Mouse (Mus musculus) liver, embryonic 14.5 days (tissue): Measurements from ENCODE around the gene Trpm5. TPM values are rescaled to one million over a fixed set of nuclear protein-coding genes. Genes with fewer than 3 reads are reported as not detected.

Source experiments
- ATAC-seq: fragments of 200-750 bp; cut with Nextera tagmentation; 2 replicates; pipeline ENCODE4 v1.8.0; 2017; ENCODE audit warnings: moderate number of reproducible peaks, mild to moderate bottlenecking, moderate library complexity; ENCODE audit not compliant: insufficient read depth
- DNase-seq, 3 experiments: peaks; one replicate each; pipeline ENCODE4 v3.0.0-alpha.2; 2012 to 2013; ENCODE audit warnings: low read depth in 3 of 3, low spot score in 3 of 3
- H3K27ac ChIP-seq: fragments of 300-500 bp; sonication (generic); 2 replicates; pipeline ENCODE4 v1.5.1; 2014; ENCODE audit warnings: moderate library complexity, mild to moderate bottlenecking, control low read depth, inconsistent platforms
- H3K27me3 ChIP-seq: fragments of 300-500 bp; sonication (generic); 2 replicates; pipeline ENCODE4 v1.6.1; 2014; ENCODE audit warnings: mild to moderate bottlenecking, low read length, moderate library complexity; ENCODE audit not compliant: control insufficient read depth, insufficient read depth
- H3K36me3 ChIP-seq: fragments of 300-500 bp; sonication (generic); replicated peaks from 2 replicates; pipeline ENCODE4 v1.6.1; 2014; ENCODE audit warnings: low read depth; ENCODE audit not compliant: control insufficient read depth, insufficient read depth
- H3K4me1 ChIP-seq, 2 experiments: fragments of 200-500 bp in 1 of 2; fragments of 300-500 bp in 1 of 2; sonication (generic) in 1 of 2; replicated peaks; 2 replicates each; pipeline ENCODE4 v1.6.1; 2012 to 2014; ENCODE audit warnings: antibody characterized with exemption in 1 of 2, inconsistent platforms in 1 of 2, low read length in 1 of 2; ENCODE audit not compliant: control insufficient read depth in 2 of 2, insufficient read depth in 2 of 2
- H3K4me2 ChIP-seq: fragments of 300-500 bp; sonication (generic); 2 replicates; pipeline ENCODE4 v1.6.1; 2014; ENCODE audit warnings: low read depth, mild to moderate bottlenecking, control low read depth, moderate library complexity
- H3K4me3 ChIP-seq, 2 experiments: fragments of 200-500 bp in 1 of 2; fragments of 300-500 bp in 1 of 2; sonication (generic) in 1 of 2; 2 replicates each; pipeline ENCODE4 v1.5.1; 2012 to 2014; ENCODE audit warnings: low read depth in 2 of 2, low read length in 2 of 2, mild to moderate bottlenecking in 2 of 2, control low read depth in 1 of 2, inconsistent platforms in 1 of 2, moderate library complexity in 1 of 2; ENCODE audit not compliant: insufficient read depth in 1 of 2
- H3K9ac ChIP-seq: fragments of 300-500 bp; sonication (generic); replicated peaks from 2 replicates; pipeline ENCODE4 v1.6.1; 2014; ENCODE audit warnings: mild to moderate bottlenecking, control low read depth, moderate library complexity
- H3K9me3 ChIP-seq: fragments of 300-500 bp; sonication (generic); 2 replicates; pipeline ENCODE4 v1.6.1; 2016; ENCODE audit warnings: low read length, mixed read lengths; ENCODE audit not compliant: control insufficient read depth
- CTCF ChIP-seq: IDR thresholded peaks from 2 replicates; pipeline ENCODE4 v1.5.1; 2016; ENCODE audit warnings: antibody characterized with exemption, low read depth, control low read depth
- EP300 ChIP-seq: IDR thresholded peaks from 2 replicates; pipeline ENCODE4 v1.6.1; 2016; ENCODE audit warnings: antibody characterized with exemption, low read depth
- WGBS: fragments of 180-500 bp; shearing (Covaris S2); extraction: QIAGEN DNeasy Blood & Tissue Kit; methylation state at CpG from one replicate; pipeline ENCODE4 v1.1.7; 2014; ENCODE audit not compliant: insufficient replicate concordance; 5-methylcytosine and 5-hydroxymethylcytosine counted together
- polyA plus RNA-seq, 2 experiments: library from polyadenylated mRNA; depleted of rRNA in 1 of 2; stranded (reverse) in 1 of 2; unstranded in 1 of 2; fragments of >200 nt; fragmentation: Nextera tagmentation in 1 of 2; extraction: Ambion mirVana in 1 of 2; gene quantifications; 2 replicates each; pipeline versions ENCODE4 v1.2.1 to v1.2.3; 2012 to 2014

Gene Trpm5
- polyA plus RNA-seq, 2 experiments = 0.34 to 0.54 TPM

DNA sequence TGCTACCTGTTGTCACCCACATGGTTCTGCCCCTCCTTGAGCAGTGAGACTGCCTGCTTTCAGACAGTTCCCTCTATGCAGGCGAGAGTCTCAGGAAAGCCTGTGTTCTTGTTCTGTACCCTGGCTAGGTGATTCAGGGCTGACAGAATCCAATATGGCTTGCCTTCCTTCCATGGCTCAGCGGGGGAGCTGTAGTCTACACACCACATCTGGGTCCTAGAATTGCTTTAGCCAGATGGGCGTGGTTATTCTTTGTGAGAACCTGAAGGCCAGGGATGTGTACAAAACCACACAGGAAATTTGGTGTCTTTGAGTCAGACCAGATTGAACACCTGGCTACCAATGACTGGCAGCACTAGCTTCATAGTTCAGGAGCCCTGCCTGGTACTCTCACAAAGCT, 25.4 kb upstream of the Trpm5 start:
- H3K4me1 ChIP-seq = peaks cover 0 to 4% of the 10 kb centered on the region in 2 experiments; a peak in 1 of 4 replicates
- no peak overlapping the region for H3K4me3 ChIP-seq
- 31% methylated on average over 3 of the region's 3 CpGs for WGBS
- H3K36me3 ChIP-seq = no peaks in the 10 kb centered on the region
- H3K27me3 ChIP-seq = no peaks in the 10 kb centered on the region
- no peak overlapping the region for H3K27ac ChIP-seq
- H3K9me3 ChIP-seq = no peaks in the 10 kb centered on the region
- H3K9ac ChIP-seq = no peak overlapping the region
- DNase-seq (no peak), ATAC-seq (no peak)
- no peak overlapping the region for H3K4me2 ChIP-seq
- TF ChIP-seq CTCF (no peak), EP300 (no peak)

DNA sequence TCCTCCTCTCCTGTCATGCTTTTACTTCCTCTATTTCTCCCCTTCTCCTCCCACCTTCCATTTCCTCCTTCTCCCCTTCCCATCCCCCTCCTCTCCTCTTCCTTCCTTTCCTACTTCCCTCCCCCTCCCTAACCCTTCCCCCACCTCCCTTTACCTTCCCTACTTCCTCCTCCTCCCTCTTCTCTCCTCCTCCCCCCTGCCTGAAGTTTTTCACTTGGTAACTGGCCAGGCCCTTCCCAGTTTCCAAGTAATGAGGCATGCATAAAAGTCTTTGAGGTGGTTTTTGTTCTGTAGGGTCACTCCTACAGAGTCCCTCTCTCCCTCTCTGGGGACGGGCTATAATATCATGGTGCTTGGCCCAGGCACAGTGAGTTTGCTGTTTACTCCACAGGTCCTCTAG, 25.0 kb upstream of the Trpm5 start:
- Histone ChIP-seq H3K9ac (no peak overlapping the region), H3K27me3 (no peaks in the 10 kb centered on the region), H3K4me2 (no peak overlapping the region), H3K9me3 (no peaks in the 10 kb centered on the region), H3K4me1 (peaks cover 0 to 4% of the 10 kb centered on the region in 2 experiments; a peak in 1 of 4 replicates), H3K36me3 (no peaks in the 10 kb centered on the region), H3K27ac (no peak overlapping the region), H3K4me3 (no peak overlapping the region)
- TF ChIP-seq EP300 = no peak
- TF ChIP-seq CTCF = no peak
- DNase-seq = no peak
- 12% methylated on average over 1 of the region's 1 CpGs for WGBS
- ATAC-seq = no peak

DNA sequence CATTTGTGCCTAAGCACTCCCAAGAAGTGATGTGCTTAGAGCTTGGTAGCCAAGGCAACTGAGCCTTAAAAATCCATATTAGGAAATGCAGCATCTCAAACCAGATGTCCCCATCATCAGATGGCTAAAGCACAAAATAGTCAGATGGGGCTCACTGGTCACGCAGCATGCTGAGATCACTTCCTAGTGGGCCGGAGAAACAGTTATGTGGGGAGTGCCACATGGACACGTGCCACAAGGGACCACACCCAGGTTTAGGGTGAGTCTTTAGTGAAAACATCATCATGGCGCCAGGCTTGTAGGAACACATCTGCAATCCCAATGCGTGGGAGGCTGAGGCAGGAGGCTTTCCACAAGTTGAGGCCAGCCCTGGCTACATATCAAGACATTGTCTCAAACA, 22.1 kb upstream of the Trpm5 start:
- Histone ChIP-seq H3K36me3 (no peaks in the 10 kb centered on the region), H3K4me3 (no peak overlapping the region), H3K4me2 (no peak overlapping the region), H3K27ac (no peak overlapping the region), H3K27me3 (no peaks in the 10 kb centered on the region), H3K9me3 (no peaks in the 10 kb centered on the region), H3K4me1 (peaks cover 0 to 4% of the 10 kb centered on the region in 2 experiments; a peak in 1 of 4 replicates), H3K9ac (no peak overlapping the region)
- 53% methylated on average over 5 of the region's 5 CpGs for WGBS
- TF ChIP-seq CTCF = no peak
- no peak for TF ChIP-seq EP300
- ATAC-seq (no peak), DNase-seq (no peak)

DNA sequence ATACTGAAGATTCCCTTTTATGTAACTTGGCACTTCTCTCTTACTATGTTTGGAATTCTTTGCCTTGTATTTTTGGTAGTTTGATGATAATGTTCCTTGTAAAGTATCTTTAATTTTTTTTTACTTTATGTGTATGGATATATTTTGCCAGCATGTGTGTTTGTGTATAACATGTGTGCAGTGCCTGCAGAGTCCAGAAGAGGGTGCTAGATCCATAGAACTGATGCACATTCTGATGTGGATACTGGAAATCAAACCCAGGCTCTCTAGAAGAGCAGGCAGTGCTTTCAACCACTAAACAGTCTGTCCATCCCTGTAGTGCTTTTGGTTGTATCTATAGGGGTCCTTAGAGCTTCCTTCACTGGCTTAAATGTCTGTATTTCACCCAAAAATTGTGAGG, 20.3 kb upstream of the Trpm5 start:
- Histone ChIP-seq H3K9ac (no peak overlapping the region), H3K4me2 (no peak overlapping the region), H3K27ac (no peak overlapping the region), H3K9me3 (no peaks in the 10 kb centered on the region), H3K4me3 (no peak overlapping the region), H3K4me1 (peaks cover 0 to 2% of the 10 kb centered on the region in 2 experiments; a peak in 1 of 4 replicates), H3K36me3 (no peaks in the 10 kb centered on the region), H3K27me3 (no peaks in the 10 kb centered on the region)
- DNase-seq (no peak), ATAC-seq (no peak)
- peak; percentile 21; the same call in 1 of the 2 replicates for TF ChIP-seq CTCF
- TF ChIP-seq EP300 = no peak

DNA sequence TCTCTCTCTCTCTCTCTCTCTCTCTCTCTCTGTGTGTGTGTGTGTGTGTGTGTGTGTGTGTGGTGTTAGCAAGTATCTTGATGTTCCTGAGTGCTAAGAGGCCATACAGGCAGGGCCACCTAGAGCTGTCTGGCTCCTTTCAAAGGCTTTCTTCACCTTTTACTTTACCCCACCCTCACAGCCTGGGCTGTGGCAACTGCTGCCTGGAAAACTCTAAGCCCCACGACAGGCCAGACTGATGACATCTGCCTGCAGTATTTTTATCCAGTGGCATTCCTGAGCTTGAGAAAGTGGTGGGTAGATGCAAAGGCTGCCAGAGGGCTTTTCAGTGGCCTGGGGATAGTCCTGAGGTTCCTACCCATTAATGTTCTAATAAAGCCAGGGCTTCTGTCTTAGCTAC, 18.0 kb upstream of the Trpm5 start:
- ATAC-seq (no peak), DNase-seq (no peak)
- Histone ChIP-seq H3K36me3 (no peaks in the 10 kb centered on the region), H3K4me1 (no peaks in the 10 kb centered on the region), H3K27me3 (peaks cover 13% of the 10 kb centered on the region), H3K27ac (no peak overlapping the region), H3K9ac (no peak overlapping the region), H3K4me3 (no peak overlapping the region), H3K4me2 (no peak overlapping the region), H3K9me3 (no peaks in the 10 kb centered on the region)
- 29% methylated on average over 1 of the region's 1 CpGs for WGBS
- TF ChIP-seq CTCF (no peak), EP300 (no peak)
